Mouse (Mus musculus) neural tube, embryonic 14.5 days (tissue): Measurements from ENCODE around the gene Poc1b. TPM values are rescaled to one million over a fixed set of nuclear protein-coding genes. Genes with fewer than 3 reads are reported as not detected.

Experiments used
- ATAC-seq: fragments of 200-750 bp; cut with Nextera tagmentation; 2 replicates; pipeline ENCODE4 v1.8.0; 2017; ENCODE audit warnings: low read depth, mild to moderate bottlenecking, moderate TSS enrichment, moderate library complexity
- H3K27ac ChIP-seq: fragments of 300-500 bp; sonication (generic); 2 replicates; pipeline ENCODE4 v1.5.1; 2014; ENCODE audit warnings: low read depth, mild to moderate bottlenecking, control low read depth, low read length, moderate library complexity, mixed read lengths
- H3K27me3 ChIP-seq: fragments of 300-500 bp; sonication (generic); 2 replicates; pipeline ENCODE4 v1.6.1; 2014; ENCODE audit warnings: low read length; ENCODE audit not compliant: control insufficient read depth, insufficient read depth
- H3K36me3 ChIP-seq: fragments of 300-500 bp; sonication (generic); 2 replicates; pipeline ENCODE4 v1.6.1; 2014; ENCODE audit warnings: low read length, mixed read lengths; ENCODE audit not compliant: control insufficient read depth, insufficient read depth
- H3K4me1 ChIP-seq: fragments of 300-500 bp; sonication (generic); 2 replicates; pipeline ENCODE4 v1.6.1; 2014; ENCODE audit warnings: low read length; ENCODE audit not compliant: control insufficient read depth, insufficient read depth
- H3K4me2 ChIP-seq: fragments of 300-500 bp; sonication (generic); 2 replicates; pipeline ENCODE4 v1.6.1; 2014; ENCODE audit warnings: mild to moderate bottlenecking, low read depth, low read length, control low read depth
- H3K4me3 ChIP-seq: fragments of 300-500 bp; sonication (generic); 2 replicates; pipeline ENCODE4 v1.5.1; 2014; ENCODE audit warnings: low read depth, low read length, control low read depth, mixed read lengths
- H3K9ac ChIP-seq: fragments of 300-500 bp; sonication (generic); replicated peaks from 2 replicates; pipeline ENCODE4 v1.6.1; 2014; ENCODE audit warnings: low read depth, mild to moderate bottlenecking, control low read depth, low read length, mixed read lengths
- H3K9me3 ChIP-seq: fragments of 300-500 bp; sonication (generic); 2 replicates; pipeline ENCODE4 v1.6.1; 2016; ENCODE audit warnings: low read length; ENCODE audit not compliant: control insufficient read depth
- WGBS: fragments of 180-500 bp; shearing (Covaris S2); extraction: QIAGEN DNeasy Blood & Tissue Kit; methylation state at CpG from one replicate; pipeline ENCODE4 v1.1.7; 2014; 5-methylcytosine and 5-hydroxymethylcytosine counted together
- polyA plus RNA-seq: library from polyadenylated mRNA; unstranded; fragments of >200 nt; fragmentation: Nextera tagmentation; extraction: Ambion mirVana; gene quantifications from 2 replicates; pipeline ENCODE4 v1.2.1, GENCODE M21; 2014

Poc1b gene
- 13.8 and 15.7 TPM in 2 replicates for polyA plus RNA-seq

DNA sequence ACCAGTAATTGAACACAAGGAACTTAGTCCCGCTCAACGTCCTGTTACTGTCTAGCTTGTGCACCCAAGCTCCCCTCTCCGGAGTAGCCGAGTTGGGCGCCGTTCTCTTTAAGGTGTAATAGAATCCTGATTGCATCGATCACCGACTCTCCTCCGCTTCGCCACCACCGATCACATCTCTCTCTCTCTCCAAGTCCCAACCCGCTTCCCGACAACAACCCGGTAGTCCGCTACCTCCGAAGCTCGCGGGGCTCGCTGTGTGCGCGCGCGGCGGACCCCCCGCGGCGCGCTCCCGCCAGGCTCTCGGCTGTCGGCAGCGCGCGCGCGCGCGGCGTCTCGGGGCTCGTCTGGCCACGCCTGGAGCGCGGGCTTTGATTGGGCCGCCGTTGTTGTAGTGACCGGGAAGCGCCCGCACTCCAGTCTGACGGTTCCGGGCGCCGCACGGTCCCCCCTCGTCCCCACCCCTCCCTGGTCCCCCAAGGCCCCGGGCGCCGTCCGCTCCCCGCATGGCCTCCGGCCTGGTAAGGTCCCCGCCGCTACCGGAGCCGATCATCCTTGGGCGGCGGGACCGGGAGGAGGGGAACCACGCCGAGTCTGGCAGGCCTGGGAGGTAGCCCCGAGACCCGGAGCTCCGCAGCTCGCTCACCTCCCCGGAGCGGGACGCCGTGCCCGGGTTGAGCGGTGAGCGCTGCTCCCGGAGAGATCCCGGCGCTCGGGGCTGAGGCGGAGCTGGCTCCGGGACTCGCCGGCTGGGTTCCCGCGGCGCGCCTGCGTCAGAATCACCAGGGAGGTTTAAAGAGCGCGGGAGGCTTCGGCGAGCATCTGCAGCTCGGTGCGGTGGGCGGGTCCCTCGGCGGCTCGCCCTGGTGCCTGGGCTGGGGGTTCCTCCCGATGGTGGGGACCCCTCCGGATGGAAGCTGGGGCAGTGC, at the start of gene Poc1b:
Gene Poc1b (plus strand): TSS at position 334 of the 929 bp plus-strand sequence.
- Histone ChIP-seq H3K4me2 (peak within 1 kb of the TSS; percentile 91), H3K36me3 (0 out of 2 replicates have a peak, but pooled peaks cover 6% of the 10 kb centered on the region), H3K27me3 (no peaks in the 10 kb centered on the region), H3K4me3 (peak within 1 kb of the TSS; percentile 96), H3K27ac (peak within 1 kb of the TSS; percentile 92), H3K4me1 (peaks cover 17% of the 10 kb centered on the region; the same call in 1 of the 2 replicates), H3K9me3 (no peaks in the 10 kb centered on the region), H3K9ac (peak within 1 kb of the TSS; percentile 94)
- WGBS = under 1% methylated on average over 97 of the region's 106 CpGs
- peak; percentile 97 for ATAC-seq

DNA sequence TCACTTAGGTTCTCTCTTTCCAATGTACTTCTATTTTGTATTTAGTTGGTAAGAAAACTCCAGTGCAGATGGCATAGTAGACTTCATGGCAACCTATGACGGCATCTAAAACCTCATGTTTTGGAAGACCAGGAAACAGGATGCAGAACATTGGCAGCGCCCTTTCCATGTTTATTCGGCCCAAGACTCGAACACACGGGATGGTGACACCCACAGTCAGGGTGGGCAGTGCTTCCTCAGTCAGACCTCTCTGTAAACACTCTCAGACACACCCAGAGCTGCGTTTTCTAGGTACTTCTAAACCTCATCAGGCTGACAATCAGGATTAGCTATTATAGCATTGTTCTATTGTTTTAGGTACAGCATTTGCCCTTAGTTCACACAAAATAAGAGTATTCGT, 46.2 kb upstream of the Poc1b start:
- no peak overlapping the region for H3K4me2 ChIP-seq
- no peaks in the 10 kb centered on the region for H3K27me3 ChIP-seq
- no peaks in the 10 kb centered on the region for H3K9me3 ChIP-seq
- H3K36me3 ChIP-seq = no peaks in the 10 kb centered on the region
- ATAC-seq = no peak
- H3K9ac ChIP-seq = no peak overlapping the region
- 90% methylated on average over 7 of the region's 7 CpGs for WGBS
- no peaks in the 10 kb centered on the region for H3K4me1 ChIP-seq
- H3K4me3 ChIP-seq = no peak overlapping the region
- no peak overlapping the region for H3K27ac ChIP-seq

DNA sequence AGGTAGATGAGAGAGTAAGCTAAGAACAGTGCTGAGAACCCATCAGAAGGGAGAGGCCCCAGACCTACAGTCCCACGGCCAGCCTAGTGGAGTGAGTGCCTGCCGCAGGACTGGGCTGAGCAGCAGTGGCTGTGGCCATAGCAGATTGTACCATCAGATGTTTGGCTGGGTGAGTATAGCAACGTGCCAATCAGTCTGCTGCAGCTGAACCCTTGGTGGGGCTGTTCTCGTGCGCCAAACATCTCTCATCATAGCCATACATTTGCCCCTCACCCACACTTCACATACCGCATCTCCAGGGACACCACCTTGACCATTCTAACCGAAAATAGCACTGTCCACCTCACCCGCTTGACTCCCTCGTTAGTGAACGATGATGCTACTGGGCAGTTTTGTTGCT, 45.4 kb upstream of the Poc1b start:
- no peak overlapping the region for H3K4me2 ChIP-seq
- no peak overlapping the region for H3K4me3 ChIP-seq
- no peaks in the 10 kb centered on the region for H3K36me3 ChIP-seq
- H3K27me3 ChIP-seq = no peaks in the 10 kb centered on the region
- no peak for ATAC-seq
- WGBS = 92% methylated on average over 10 of the region's 10 CpGs
- H3K4me1 ChIP-seq = no peaks in the 10 kb centered on the region
- H3K27ac ChIP-seq = no peak overlapping the region
- no peak overlapping the region for H3K9ac ChIP-seq
- no peaks in the 10 kb centered on the region for H3K9me3 ChIP-seq

DNA sequence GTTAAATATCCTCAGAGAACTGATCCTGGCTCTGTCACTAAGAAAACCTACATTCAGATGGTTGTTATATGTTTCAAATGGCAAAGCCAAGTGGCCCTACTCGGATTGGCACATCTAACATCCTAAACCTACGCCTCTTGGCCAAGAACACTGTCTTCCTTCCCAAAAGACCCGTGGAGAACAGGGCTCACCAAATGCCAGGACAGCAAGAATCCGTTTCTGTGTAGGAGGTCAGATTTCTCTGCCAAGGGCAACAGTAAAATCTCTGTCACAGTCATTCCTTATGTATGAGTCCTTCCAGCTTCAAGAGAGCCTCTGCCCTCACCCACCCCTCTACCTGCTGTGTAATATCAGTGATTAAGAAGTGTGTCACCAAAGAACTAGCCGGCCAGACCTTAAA, 44.3 kb upstream of the Poc1b start:
- H3K9ac ChIP-seq = no peak overlapping the region
- ATAC-seq = no peak
- H3K4me1 ChIP-seq = no peaks in the 10 kb centered on the region
- H3K4me3 ChIP-seq = no peak overlapping the region
- 90% methylated on average over 5 of the region's 5 CpGs for WGBS
- no peak overlapping the region for H3K27ac ChIP-seq
- no peaks in the 10 kb centered on the region for H3K9me3 ChIP-seq
- no peak overlapping the region for H3K4me2 ChIP-seq
- H3K27me3 ChIP-seq = no peaks in the 10 kb centered on the region
- no peaks in the 10 kb centered on the region for H3K36me3 ChIP-seq

DNA sequence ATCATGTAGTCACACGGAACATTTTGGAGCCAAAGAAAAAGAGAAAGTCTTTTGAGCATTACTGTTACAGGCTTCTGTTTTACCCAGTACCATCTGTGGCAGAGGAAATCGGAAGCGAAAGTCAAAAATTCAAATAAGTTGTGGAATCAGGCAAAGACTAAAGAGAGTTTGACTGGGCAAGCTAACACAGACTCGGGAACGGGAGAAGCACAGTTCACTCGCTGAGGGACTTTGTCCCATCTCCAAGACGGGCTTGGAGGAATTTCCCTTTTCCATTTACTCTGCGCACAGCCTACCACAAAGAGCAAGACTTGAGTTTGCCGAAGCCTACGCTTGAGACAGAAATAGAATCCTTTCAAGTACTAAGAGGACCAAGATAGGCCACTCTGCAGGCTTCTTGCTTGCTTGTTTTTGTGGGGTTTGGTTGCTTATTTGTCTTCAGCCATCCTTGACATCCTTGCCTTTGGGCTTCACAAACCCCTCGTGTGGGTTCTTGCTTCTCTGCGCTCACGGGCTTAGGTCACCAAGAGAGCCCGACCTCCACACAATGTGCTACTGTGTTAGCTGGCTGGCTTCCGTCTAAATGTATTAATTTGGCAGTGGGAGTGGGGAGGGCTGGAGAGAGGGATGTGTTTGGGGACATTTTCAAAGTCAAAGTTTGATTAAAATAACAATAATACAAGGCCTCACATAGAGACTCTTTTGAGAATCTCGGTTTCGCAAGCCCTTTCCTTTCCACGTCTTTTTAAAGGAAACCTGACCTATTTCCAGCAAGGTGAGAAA, 30.5 kb upstream of the Poc1b start:
- no peak for ATAC-seq
- no peaks in the 10 kb centered on the region for H3K27me3 ChIP-seq
- no peak overlapping the region for H3K9ac ChIP-seq
- H3K27ac ChIP-seq = no peak overlapping the region
- H3K4me3 ChIP-seq = no peak overlapping the region
- H3K4me1 ChIP-seq = no peaks in the 10 kb centered on the region
- no peak overlapping the region for H3K4me2 ChIP-seq
- no peaks in the 10 kb centered on the region for H3K9me3 ChIP-seq
- WGBS = 85% methylated on average over 18 of the region's 18 CpGs
- H3K36me3 ChIP-seq = no peaks in the 10 kb centered on the region

DNA sequence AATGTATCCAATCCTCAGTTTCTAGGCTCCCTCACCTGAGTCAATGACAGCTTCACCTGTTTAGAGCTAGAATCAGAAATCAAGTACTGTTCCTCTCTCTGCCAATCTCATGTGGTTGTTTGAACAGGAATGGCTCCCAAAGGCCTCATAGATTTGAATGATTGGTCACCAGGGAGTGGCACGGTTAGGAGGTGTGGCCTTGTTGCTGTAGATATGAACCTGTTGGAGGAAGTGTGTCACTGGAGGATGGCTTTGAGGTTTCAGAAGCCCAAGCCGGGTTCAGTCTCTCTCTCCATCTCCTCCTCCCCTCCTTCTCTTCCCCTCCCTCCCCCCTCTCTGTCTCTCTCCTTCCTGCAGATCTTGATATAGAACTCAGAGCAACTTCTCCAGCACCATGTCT, 28.2 kb upstream of the Poc1b start:
- no peak overlapping the region for H3K4me2 ChIP-seq
- H3K36me3 ChIP-seq = no peaks in the 10 kb centered on the region
- no peaks in the 10 kb centered on the region for H3K4me1 ChIP-seq
- ATAC-seq = no peak
- no peak overlapping the region for H3K27ac ChIP-seq
- H3K9me3 ChIP-seq = no peaks in the 10 kb centered on the region
- no peaks in the 10 kb centered on the region for H3K27me3 ChIP-seq
- H3K4me3 ChIP-seq = no peak overlapping the region
- 84% methylated on average over 2 of the region's 2 CpGs for WGBS
- H3K9ac ChIP-seq = no peak overlapping the region

DNA sequence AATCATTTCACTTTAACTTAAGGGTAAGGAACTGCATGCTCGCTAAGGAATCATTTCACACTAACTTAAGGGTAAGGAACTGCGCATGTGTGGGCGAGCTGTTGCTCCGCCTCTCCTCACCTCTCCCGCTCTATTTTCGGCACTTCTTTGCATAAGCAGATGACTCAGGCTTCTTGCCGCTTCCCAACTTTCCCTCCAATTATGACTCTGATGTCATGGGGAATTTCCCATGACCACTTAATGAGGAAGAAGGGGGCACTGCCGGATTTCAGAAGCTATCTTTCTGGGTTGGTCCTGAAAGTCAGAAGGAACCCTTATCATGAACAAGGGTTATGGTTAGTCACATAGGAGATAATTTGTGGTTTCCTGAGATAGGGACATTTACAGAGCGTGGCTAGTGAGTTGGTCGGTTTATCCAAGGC, 25.3 kb upstream of the Poc1b start:
- no peaks in the 10 kb centered on the region for H3K9me3 ChIP-seq
- H3K4me1 ChIP-seq = no peaks in the 10 kb centered on the region
- H3K4me3 ChIP-seq = no peak overlapping the region
- H3K27me3 ChIP-seq = no peaks in the 10 kb centered on the region
- H3K9ac ChIP-seq = no peak overlapping the region
- H3K27ac ChIP-seq = no peak overlapping the region
- no peak overlapping the region for H3K4me2 ChIP-seq
- ATAC-seq = no peak
- H3K36me3 ChIP-seq = no peaks in the 10 kb centered on the region
- 90% methylated on average over 10 of the region's 10 CpGs for WGBS

DNA sequence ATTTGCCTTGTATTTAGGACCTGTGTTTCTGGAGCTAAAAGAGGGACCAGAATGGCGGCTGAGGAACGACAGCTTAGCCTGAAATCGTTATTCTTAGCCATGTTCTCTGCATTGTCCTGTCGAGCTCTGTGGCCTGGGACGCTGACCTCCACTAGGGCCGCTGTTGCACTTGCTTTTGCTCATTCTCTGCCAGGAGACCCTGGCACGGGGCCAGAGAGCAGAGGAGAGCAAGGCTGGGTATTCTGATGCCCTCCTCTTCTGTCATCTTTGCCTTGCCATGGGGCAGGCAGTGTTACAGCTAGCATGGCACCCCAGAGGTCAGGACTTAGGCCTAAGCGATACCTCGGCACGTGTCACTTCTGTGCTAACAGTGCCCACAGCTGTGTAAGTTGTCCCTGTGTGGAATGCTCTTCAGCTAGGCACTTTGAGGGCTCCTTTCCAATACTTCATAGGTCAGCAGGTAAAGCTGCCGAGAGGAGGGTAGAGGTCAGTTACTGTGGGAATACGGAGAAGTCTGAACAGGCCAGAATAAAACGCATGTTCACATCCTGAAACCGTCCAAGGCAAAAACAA, 23.3 kb upstream of the Poc1b start:
- Histone ChIP-seq H3K4me3 (no peak overlapping the region), H3K9ac (no peak overlapping the region), H3K9me3 (no peaks in the 10 kb centered on the region), H3K4me1 (no peaks in the 10 kb centered on the region), H3K4me2 (no peak overlapping the region), H3K27ac (no peak overlapping the region), H3K27me3 (no peaks in the 10 kb centered on the region), H3K36me3 (no peaks in the 10 kb centered on the region)
- 88% methylated on average over 14 of the region's 14 CpGs for WGBS
- no peak for ATAC-seq
